Mouse (Mus musculus) urinary bladder, postnatal 14 days (tissue): ENCODE measurements at regions not wholly inside any gene's neighbourhood (a gene's known extent, or its start where the extent isn't known, plus 50 kb on each side); places are given as distances from the start of the nearest gene placed in this dataset.
"Not testable (repeated sequence)": the region's sequence is repeated elsewhere in the genome, so short reads cannot be mapped to it uniquely, and the experiment has no call there.

Experiments
- DNase-seq: peaks from one replicate; pipeline ENCODE4 v3.0.0; 2021; ENCODE audit warnings: low spot score

- DNase-seq: no peak
These were observed 409.4 kb upstream of the Ercc4 start for GRCm38 (mm10) chr16:12700088-12700487.

DNA sequence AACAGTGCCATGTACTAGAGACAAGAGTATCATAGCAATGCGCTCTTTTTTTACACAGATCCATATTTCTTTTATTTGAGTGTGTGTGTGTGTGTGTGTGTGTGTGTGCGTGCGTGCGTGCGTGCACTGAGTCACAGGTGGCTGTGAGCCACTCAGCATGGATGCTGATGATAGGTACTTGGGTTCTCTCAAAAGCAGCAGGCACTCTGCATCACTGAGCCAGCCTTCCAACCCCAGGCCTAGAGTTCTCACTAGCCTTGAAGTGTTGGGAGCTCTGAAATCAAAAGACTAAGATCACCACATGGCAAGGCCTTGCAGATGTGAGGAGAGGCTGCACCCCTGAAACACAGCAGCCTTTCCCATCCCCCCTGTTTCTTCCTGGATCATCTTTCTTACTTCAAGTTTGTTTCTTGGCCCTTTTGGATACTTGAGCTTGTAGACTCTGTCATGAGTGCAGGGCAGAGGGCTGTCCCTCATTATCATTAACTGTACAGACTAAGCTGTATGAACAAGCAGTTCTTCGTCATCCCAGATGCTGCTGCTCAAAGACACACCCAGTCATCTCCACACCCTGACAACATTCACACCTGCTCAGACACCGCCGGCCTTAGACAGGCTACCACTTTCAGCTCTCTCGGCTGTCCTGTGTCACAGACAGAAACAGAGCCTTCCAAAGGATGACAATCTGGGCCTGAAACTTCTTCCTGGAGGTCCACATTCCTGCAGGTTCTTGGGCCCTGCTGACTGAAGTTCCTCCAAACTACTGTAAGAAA lies 405.5 kb upstream of the Ercc4 start:
- DNase-seq: no peak

DNA sequence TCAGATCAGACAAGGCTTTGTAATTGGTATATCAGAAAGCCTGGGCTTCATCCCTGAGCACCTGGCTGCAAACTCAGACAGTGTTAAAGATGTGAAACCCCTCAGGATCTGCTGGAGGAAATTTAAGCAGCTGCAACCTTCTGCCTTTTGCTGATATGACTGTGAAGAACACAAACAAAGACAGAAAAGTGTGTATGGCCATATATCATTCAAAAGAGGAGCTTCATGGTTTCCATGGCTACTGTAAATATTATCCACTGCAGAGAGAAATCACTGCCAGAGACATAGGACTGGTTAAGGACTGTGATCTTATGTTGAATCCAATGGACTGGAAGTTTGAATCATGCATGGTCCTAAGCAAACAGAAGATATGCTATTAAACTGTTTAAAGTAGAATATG lies 402.6 kb upstream of the Ercc4 start:
- DNase-seq: no peak

DNA sequence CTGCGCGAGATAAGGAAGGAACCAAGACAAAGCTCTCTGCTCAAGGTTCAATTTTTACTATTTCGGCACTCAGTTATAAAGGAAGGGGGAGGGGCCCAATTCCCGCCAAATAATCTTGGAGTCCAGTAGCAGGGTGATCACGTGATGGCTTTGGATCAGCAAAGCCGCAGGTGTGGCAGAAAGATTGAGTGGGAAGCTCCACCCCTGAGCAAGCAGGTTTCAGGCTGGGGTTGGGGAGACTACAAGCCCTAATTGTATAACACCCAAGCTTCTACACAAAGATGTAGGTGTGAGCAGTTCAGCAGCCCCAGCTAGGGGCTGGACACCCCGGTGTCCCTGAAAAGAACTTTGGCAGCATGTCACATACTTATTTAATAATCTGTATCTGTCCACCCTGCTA lies 388.1 kb upstream of the Ercc4 start:
- not testable (repeated sequence) for DNase-seq

GRCm38 (mm10) chr16:12726043-12726442 lies 383.4 kb upstream of the Ercc4 start:
- DNase-seq: no peak

- DNase-seq: not testable (repeated sequence)
These were observed 379.2 kb upstream of the Ercc4 start for GRCm38 (mm10) chr16:12730167-12730730.

DNA sequence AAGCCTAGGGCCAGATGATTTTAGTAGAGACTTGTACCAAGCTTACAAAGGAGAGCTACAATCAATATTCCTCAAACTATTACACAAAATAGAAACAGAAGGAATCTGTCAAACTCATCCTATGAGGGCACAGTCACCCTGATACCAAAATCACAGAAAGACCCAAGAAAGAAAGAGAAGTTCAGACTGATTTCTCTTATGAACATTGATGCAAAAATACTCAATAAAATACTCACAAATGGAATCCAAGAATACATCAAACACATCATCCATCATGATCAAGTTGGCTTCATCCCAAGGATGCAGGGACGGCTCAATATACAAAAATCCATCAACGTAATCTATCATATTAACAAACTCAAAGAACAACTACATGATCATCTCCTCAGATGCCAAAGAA lies 377.9 kb upstream of the Ercc4 start:
- no peak for DNase-seq

GRCm38 (mm10) chr16:12742472-12742871 lies 367.0 kb upstream of the Ercc4 start:
- no peak for DNase-seq

DNA sequence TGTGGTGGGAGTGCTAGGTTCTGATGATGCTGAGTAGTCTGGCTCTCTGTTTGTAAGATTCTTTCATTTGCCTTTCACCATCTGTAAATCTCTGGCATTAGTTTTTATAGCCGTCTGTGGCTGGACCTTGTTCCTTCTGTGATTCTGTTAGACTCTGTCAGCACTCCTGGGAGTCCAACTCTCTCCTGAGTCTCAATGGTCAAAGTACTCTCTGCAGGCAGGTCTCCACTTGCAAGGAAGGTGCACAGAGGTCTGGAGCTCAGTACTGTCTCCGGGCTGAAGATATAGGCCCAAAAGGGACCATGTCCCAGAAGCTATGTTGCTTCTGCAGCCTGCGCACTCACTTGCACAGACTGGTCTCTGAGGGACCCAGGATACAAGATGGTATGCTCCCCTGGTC lies 356.3 kb upstream of the Ercc4 start:
- DNase-seq: no peak

DNA sequence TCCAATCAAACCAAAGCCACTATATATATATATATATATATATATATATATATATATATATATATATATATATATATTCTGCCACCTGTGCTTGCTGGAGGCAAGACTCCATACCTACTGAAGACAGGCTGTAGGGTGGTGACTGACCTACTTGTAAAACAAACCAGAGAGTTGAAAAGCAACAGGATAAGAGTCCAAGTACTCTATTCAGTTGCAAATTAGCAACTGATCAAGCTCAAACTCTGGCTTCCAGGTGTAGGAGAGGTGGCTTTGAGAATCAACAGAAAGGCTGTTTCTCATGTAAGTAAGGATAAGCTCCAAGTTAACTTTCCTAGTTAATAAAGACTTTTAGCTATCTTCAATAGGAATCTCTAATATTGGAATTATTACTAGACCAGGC lies 355.1 kb upstream of the Ercc4 start:
- DNase-seq: no peak

DNA sequence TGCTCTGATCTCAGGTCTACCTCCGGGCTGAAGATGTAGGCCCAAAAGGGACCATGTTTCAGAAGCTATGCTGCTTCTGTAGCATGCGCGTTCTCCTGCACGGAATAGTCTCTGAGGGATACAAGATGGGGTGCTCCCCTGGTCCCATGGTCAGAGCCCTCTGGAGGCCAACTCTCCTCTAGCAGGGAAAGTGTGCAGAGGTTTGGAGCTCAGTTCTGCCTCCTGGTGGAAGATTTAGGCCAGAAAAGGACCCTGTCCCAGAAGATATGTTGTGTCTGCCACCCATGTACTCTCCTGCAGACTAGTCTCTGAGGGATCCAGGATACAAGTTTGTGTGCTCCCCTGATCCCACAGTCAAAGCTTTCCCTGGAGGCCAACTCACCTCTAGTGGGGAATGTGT lies 350.9 kb upstream of the Ercc4 start:
- no peak for DNase-seq

DNA sequence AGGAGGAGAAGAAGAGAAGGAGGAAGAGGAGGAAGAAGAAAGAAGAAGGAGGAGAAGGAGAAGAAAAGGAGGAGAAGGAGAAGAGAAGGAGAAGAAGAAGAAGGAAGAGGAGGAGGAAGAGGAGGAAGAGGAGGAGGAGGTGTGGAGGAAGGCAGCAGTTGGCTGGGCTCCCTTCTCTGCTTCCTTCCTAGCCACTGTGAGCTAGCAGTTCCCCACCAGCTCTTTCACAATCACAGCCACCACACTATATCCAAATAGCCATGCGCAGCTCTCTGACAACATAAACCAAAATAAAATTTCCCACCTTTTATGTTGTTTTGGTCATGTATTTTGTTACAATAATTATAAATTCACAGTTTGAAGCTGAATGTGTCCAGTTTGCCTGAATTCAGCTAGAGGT lies 345.3 kb upstream of the Ercc4 start:
- DNase-seq: no peak

DNA sequence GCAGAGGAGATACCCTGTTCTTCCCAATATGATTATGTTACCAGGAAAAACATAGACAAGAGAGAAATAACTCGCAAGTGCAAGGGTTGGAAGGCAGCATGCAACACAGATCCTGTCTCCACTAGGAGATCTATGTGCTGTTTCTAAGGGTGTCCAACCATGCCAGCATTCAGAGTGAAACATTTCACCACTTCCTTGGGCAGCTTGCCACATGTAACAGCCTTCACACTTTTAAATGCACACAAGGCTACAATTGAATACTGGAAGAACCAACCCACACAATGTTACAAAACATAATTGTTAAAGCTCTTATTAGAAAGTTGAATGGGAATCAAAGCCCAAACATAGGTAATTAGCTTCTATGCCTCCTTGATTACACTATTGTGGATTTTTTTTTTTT lies 344.9 kb upstream of the Ercc4 start:
- DNase-seq: no peak

GRCm38 (mm10) chr16:12766846-12767245 lies 342.6 kb upstream of the Ercc4 start:
- DNase-seq: no peak

DNA sequence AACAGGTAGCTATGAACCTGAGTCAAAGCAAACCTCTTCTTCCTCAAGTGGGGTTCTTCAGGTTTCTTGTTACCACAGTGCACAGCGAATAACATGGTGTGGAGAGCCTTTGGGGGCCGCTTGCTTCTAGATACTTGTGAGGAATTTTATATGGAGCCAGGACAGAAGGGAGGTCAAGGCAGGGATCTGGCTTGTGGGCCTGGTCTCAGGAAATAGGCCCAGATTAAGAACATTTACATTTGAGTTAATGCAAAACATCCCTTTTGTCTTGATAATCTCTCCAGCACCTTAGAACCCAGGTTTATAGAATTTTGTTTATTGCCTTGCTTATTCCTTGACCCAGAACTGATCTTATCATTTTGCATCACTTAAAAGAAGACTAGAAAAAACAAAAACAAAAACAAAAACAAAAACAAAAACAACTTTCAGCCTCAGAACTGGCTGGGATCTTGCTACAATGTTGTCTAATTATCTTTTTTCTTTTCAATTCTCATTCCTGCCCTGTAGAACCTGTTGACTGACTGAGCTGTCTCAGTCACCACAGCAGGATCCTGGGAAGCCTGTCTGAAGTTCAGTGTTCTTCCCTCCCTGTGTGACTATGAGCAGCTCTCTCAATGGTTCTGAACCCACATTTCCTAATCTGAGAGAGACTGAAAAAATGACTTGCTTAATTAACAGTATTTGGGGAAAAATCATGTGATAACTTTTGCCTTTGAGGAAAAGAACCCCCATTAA lies 341.2 kb upstream of the Ercc4 start:
- no peak for DNase-seq

GRCm38 (mm10) chr16:12770482-12770881 lies 339.0 kb upstream of the Ercc4 start:
- no peak for DNase-seq

- DNase-seq: no peak
These were observed 336.9 kb upstream of the Ercc4 start for GRCm38 (mm10) chr16:12772535-12772934.

DNA sequence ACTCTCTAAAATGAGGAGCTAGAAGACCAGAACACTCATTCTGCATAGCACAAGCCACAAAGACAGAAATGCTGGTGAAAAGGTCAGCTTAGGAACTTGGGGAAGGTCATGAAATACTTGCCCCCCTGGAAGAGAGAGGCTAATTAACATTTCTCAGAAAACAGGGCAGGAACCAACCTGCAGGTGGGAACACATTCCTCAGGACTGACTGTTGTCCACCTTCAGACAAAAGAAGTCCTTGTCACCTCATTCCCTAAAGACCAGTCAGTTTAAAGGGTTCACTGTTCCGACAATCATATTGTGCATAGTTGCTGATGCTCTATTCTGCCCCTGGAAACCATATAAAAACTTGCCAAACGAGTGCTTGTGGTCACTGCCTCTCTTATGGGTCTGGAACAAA lies 333.6 kb upstream of the Ercc4 start:
- no peak for DNase-seq

DNA sequence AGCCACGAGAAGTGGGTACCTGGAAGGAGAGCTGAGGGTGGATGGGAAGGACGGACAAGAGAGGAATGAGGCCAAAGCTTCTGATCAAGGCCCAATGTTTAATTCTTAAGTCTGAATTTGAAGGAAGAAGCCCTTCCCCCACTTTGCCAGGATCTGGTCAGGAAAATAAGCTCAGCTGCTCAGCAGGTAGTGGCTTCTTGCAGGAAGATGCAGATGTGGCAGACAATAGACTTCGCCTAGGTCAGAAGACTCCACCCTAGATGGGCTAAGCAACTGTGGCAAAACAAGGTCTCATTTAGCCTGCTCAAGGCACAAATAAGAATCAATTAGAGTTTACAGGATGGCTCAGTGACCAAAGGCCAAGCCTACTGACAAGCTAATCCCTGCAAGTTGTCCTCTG lies 330.4 kb upstream of the Ercc4 start:
- DNase-seq: no peak

- DNase-seq: no peak
These were observed 328.8 kb upstream of the Ercc4 start for GRCm38 (mm10) chr16:12780635-12781034.

- no peak for DNase-seq
These were observed 323.7 kb upstream of the Ercc4 start for GRCm38 (mm10) chr16:12785828-12786227.

DNA sequence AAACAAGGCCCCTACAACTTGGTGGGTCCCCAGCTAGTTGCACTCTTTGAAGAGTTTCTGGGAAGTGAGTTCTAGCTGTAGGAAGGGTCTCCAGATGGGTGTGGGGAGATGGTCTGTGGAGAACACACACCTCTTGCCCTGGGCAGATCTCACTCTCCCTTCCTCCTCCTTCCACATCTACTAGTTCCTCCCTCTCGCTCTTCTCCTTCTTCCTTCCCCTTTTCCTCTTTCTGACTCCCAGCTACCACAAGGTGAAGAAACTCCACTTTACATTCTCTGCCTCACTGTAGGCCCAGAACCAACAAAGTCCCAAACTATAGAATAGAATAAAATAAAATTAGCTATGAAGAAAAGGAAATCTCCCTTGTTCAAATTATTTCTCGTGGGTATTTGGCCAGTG lies 311.0 kb upstream of the Ercc4 start:
- no peak for DNase-seq

DNA sequence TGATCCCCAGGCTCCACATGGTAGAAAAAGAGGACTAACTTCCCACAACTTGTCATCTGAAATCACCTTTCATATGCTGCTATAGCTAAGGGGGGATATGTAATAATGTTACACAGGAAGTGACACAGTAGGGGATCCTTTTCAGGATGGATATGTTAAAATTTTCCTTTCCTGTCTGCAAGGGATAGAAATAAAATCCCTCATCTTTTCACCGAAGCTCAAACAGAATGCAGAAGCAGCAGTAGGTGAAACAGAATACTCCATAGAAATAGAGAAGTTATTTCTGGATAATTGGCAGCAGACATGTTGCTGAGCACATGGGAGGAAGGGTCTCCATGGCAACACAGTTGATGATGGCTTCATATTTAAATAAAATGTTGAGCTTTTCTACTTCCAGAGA lies 309.3 kb upstream of the Ercc4 start:
- DNase-seq: no peak
